Mouse (Mus musculus): Measurements from ENCODE around the gene Olfr866. TPM values are rescaled to one million over a fixed set of nuclear protein-coding genes. Genes with fewer than 3 reads are reported as not detected.

The Olfr866 gene
- total and polyA plus RNA-seq, 2 experiments from 2014 or later, result not detected

DNA sequence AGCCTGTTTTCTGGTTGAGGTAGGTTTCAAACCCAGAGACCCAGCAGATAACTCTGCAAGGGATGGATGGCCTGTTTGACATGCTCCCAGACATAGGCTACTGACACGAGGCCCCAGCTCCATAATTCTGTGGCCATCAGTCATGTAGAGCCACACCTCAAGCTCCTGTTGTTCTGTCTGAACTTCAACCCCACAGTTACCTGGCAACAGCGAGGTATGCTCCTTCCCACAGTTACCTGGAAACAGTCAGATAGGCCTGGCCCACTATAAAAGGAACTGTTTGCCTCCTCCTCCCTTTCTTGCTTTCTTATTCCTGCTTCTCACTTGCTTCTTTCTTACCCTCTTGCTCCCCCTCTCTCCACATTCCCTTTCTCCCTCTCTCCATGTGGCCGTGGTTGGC lies 20.1 kb upstream of the Olfr866 start:
- H3K4me2 ChIP-seq (ENCODE audit: low read depth, low read length), result no peak overlapping the region
- 40% methylated on average over 3 of the region's 3 CpGs for WGBS
- H3K9me3 ChIP-seq (replicated peaks; ENCODE audit: control insufficient read depth, low read length), result 0 out of 2 replicates have a peak, but pooled peaks cover 3% of the 10 kb centered on the region
- H3K4me1 ChIP-seq (ENCODE audit: control insufficient read depth, insufficient read depth), result no peaks in the 10 kb centered on the region
- no peaks in the 10 kb centered on the region for H3K27me3 ChIP-seq (ENCODE audit: control insufficient read depth, insufficient read depth, low read length)
- H3K36me3 ChIP-seq (replicated peaks; ENCODE audit: control insufficient read depth, insufficient read depth, low read length), result no peaks in the 10 kb centered on the region
- ATAC-seq (ENCODE audit: insufficient read depth, low read depth) (no peak), DNase-seq (ENCODE audit: low spot score) (no peak)
- H3K27ac ChIP-seq (ENCODE audit: low read depth), result no peak overlapping the region
- H3K4me3 ChIP-seq (ENCODE audit: low read depth, low read length), result no peak overlapping the region
- TF ChIP-seq EP300 (IDR thresholded peaks at IDR 0.05; ENCODE audit: low read depth) (no peak), CTCF (IDR thresholded peaks at IDR 0.05; ENCODE audit: low read depth) (no peak)
- H3K9ac ChIP-seq (replicated peaks; ENCODE audit: low read depth, low read length), result no peak overlapping the region

Small RNAs within 50 kb of the gene (microRNA-seq; reads per million reads assigned to microRNA genes)
- gene Gm26231, result not detected
- not detected for gene Gm44395

Other genes with a start within 250 kb of the Olfr866 start
- gene Olfr58, start 247.8 kb downstream of the Olfr866 start, total RNA-seq (2014; rRNA removed; ENCODE audit: low replicate concordance), result not detected in 2 replicates
- gene Olfr58, start 247.8 kb downstream of the Olfr866 start, polyA plus RNA-seq (2015; fragmentation: Nextera tagmentation; extraction: Ambion mirVana), result not detected in 2 replicates
- not detected in 2 replicates for gene Olfr859, start 223.1 kb downstream of the Olfr866 start, total RNA-seq (2014; rRNA removed; ENCODE audit: low replicate concordance)
- not detected in 2 replicates for gene Olfr859, start 223.1 kb downstream of the Olfr866 start, polyA plus RNA-seq (2015; fragmentation: Nextera tagmentation; extraction: Ambion mirVana)
- gene Olfr860, start 178.3 kb downstream of the Olfr866 start, total RNA-seq (2014; rRNA removed; ENCODE audit: low replicate concordance), result not detected in 2 replicates
- not detected in 2 replicates for gene Olfr860, start 178.3 kb downstream of the Olfr866 start, polyA plus RNA-seq (2015; fragmentation: Nextera tagmentation; extraction: Ambion mirVana)
- gene Olfr862, start 140.0 kb downstream of the Olfr866 start, total RNA-seq (2014; rRNA removed; ENCODE audit: low replicate concordance), result not detected in 2 replicates
- not detected in 2 replicates for gene Olfr862, start 140.0 kb downstream of the Olfr866 start, polyA plus RNA-seq (2015; fragmentation: Nextera tagmentation; extraction: Ambion mirVana)
- not detected in 2 replicates for gene Olfr77, start 111.2 kb downstream of the Olfr866 start, total RNA-seq (2014; rRNA removed; ENCODE audit: low replicate concordance)
- 0.27 and 0.34 TPM in 2 replicates for gene Olfr77, start 111.2 kb downstream of the Olfr866 start, polyA plus RNA-seq (2015; fragmentation: Nextera tagmentation; extraction: Ambion mirVana)
- not detected in 2 replicates for gene Olfr867, start 29.5 kb upstream of the Olfr866 start, total RNA-seq (2014; rRNA removed; ENCODE audit: low replicate concordance)
- gene Olfr867, start 29.5 kb upstream of the Olfr866 start, polyA plus RNA-seq (2015; fragmentation: Nextera tagmentation; extraction: Ambion mirVana), result not detected in 2 replicates
- gene Olfr868, start 70.6 kb upstream of the Olfr866 start, total RNA-seq (2014; rRNA removed; ENCODE audit: low replicate concordance), result not detected in 2 replicates
- gene Olfr868, start 70.6 kb upstream of the Olfr866 start, polyA plus RNA-seq (2015; fragmentation: Nextera tagmentation; extraction: Ambion mirVana), result not detected in 2 replicates
- gene Olfr869, start 101.0 kb upstream of the Olfr866 start, total RNA-seq (2014; rRNA removed; ENCODE audit: low replicate concordance), result not detected in 2 replicates
- gene Olfr869, start 101.0 kb upstream of the Olfr866 start, polyA plus RNA-seq (2015; fragmentation: Nextera tagmentation; extraction: Ambion mirVana), result not detected in 2 replicates
- not detected in 2 replicates for gene Olfr870, start 146.0 kb upstream of the Olfr866 start, total RNA-seq (2014; rRNA removed; ENCODE audit: low replicate concordance)
- gene Olfr870, start 146.0 kb upstream of the Olfr866 start, polyA plus RNA-seq (2015; fragmentation: Nextera tagmentation; extraction: Ambion mirVana), result not detected in 2 replicates
- gene Olfr871, start 184.2 kb upstream of the Olfr866 start, total RNA-seq (2014; rRNA removed; ENCODE audit: low replicate concordance), result not detected in 2 replicates
- not detected in 2 replicates for gene Olfr871, start 184.2 kb upstream of the Olfr866 start, polyA plus RNA-seq (2015; fragmentation: Nextera tagmentation; extraction: Ambion mirVana)
- gene Olfr872, start 209.1 kb upstream of the Olfr866 start, total RNA-seq (2014; rRNA removed; ENCODE audit: low replicate concordance), result not detected in 2 replicates
- not detected in 2 replicates for gene Olfr872, start 209.1 kb upstream of the Olfr866 start, polyA plus RNA-seq (2015; fragmentation: Nextera tagmentation; extraction: Ambion mirVana)

Data from heart, postnatal 0 days (tissue).